Mouse (Mus musculus) CH12.LX (cell line): ENCODE results near the gene Trhr2. TPM values are rescaled to one million over a fixed set of nuclear protein-coding genes. Genes with fewer than 3 reads are reported as not detected.

Experiments
- DNase-seq: peaks from one replicate; pipeline ENCODE4 v3.0.0-alpha.2; 2013; ENCODE audit errors: extremely low read depth
- H3K27ac ChIP-seq: 2 replicates; pipeline ENCODE4 v1.5.1; 2012; ENCODE audit warnings: low read depth, mild to moderate bottlenecking, control low read depth, moderate library complexity; ENCODE audit not compliant: insufficient read depth
- H3K27me3 ChIP-seq: replicated peaks from 2 replicates; pipeline ENCODE3; 2012; ENCODE audit warnings: inconsistent platforms
- H3K36me3 ChIP-seq, 2 experiments: replicated peaks in 1 of 2; 2 replicates each; pipeline versions ENCODE3 to v1.6.1; 2012; ENCODE audit warnings: inconsistent platforms in 1 of 2, low read length in 1 of 2, mild to moderate bottlenecking in 1 of 2, mixed read lengths in 1 of 2, moderate library complexity in 1 of 2; ENCODE audit not compliant: control insufficient read depth in 1 of 2, insufficient read depth in 1 of 2
- H3K4me1 ChIP-seq, 2 experiments: 2 replicates each; pipeline ENCODE4 v1.6.1; 2012; ENCODE audit warnings: inconsistent platforms in 1 of 2, moderate library complexity in 1 of 2; ENCODE audit not compliant: insufficient read depth in 2 of 2, control insufficient read depth in 1 of 2
- H3K4me2 ChIP-seq: 2 replicates; pipeline ENCODE4 v1.6.1; 2012; ENCODE audit warnings: low read depth, mild to moderate bottlenecking, control low read depth; ENCODE audit not compliant: poor library complexity, insufficient read depth, severe bottlenecking
- H3K4me3 ChIP-seq, 3 experiments: fragments of 150-350 bp in 1 of 3; sonication (generic) in 1 of 3; replicated peaks in 1 of 3; 2 replicates each; pipeline versions ENCODE3 to v1.5.1; 2011 to 2012; ENCODE audit warnings: low read depth in 2 of 3, low read length in 2 of 3, mild to moderate bottlenecking in 2 of 3, moderate library complexity in 2 of 3, control low read depth in 1 of 3, improper control_type of control experiment in 1 of 3, inconsistent platforms in 1 of 3, mixed read lengths in 1 of 3; ENCODE audit not compliant: poor library complexity in 1 of 3
- H3K79me2 ChIP-seq: replicated peaks from 2 replicates; pipeline ENCODE4 v1.6.1; 2012; ENCODE audit warnings: mild to moderate bottlenecking, moderate library complexity; ENCODE audit not compliant: control insufficient read depth, poor library complexity, insufficient read depth, severe bottlenecking; ENCODE audit errors: extremely low read depth
- H3K9ac ChIP-seq: 2 replicates; pipeline ENCODE4 v1.6.1; 2012; ENCODE audit warnings: low read depth, mild to moderate bottlenecking, control low read depth, moderate library complexity; ENCODE audit not compliant: insufficient read depth
- H3K9me3 ChIP-seq: replicated peaks from 2 replicates; pipeline ENCODE3; 2012; ENCODE audit warnings: low read length, inconsistent platforms, mixed read lengths
- BHLHE40 ChIP-seq: IDR thresholded peaks from 2 replicates; pipeline ENCODE4 v1.6.1; 2011; ENCODE audit warnings: mild to moderate bottlenecking, low read depth, low read length, improper control_type of control experiment
- CHD1 ChIP-seq: IDR thresholded peaks from 2 replicates; pipeline ENCODE4 v1.6.1; 2012; ENCODE audit warnings: low read depth, low read length, improper control_type of control experiment, inconsistent platforms
- MAFK ChIP-seq: IDR thresholded peaks from 2 replicates; pipeline ENCODE4 v1.6.1; 2011; ENCODE audit warnings: low read length, improper control_type of control experiment; ENCODE audit not compliant: insufficient replicate concordance
- MAZ ChIP-seq: IDR thresholded peaks from 2 replicates; pipeline ENCODE4 v1.6.1; 2012; ENCODE audit warnings: low read depth, mild to moderate bottlenecking, inconsistent platforms, low read length, improper control_type of control experiment, moderate library complexity
- MEF2A ChIP-seq: IDR thresholded peaks from 2 replicates; pipeline ENCODE4 v1.6.1; 2014; ENCODE audit warnings: low read depth, mild to moderate bottlenecking, inconsistent platforms, low read length, improper control_type of control experiment, borderline replicate concordance
- MYC ChIP-seq: IDR thresholded peaks from 2 replicates; pipeline ENCODE4 v1.6.1; 2011; ENCODE audit warnings: low read depth, mild to moderate bottlenecking, improper control_type of control experiment, low read length
- NELFE ChIP-seq: IDR thresholded peaks from 2 replicates; pipeline ENCODE4 v1.6.1; 2011; ENCODE audit warnings: low read depth, low read length, improper control_type of control experiment
- PAX5 ChIP-seq: IDR thresholded peaks from 2 replicates; pipeline ENCODE4 v1.6.1; 2012; ENCODE audit warnings: low read length, inconsistent platforms, mixed read lengths
- POLR2A ChIP-seq: IDR thresholded peaks from 2 replicates; pipeline ENCODE4 v1.6.1; 2011; ENCODE audit warnings: low read depth, mild to moderate bottlenecking, improper control_type of control experiment, low read length
- POLR2AphosphoS2 ChIP-seq: IDR thresholded peaks from 2 replicates; pipeline ENCODE4 v1.6.1; 2011; ENCODE audit warnings: low read depth, low read length, improper control_type of control experiment
- RAD21 ChIP-seq: IDR thresholded peaks from 2 replicates; pipeline ENCODE4 v1.6.1; 2011; ENCODE audit warnings: low read depth, mild to moderate bottlenecking, low read length, improper control_type of control experiment, moderate library complexity
- RCOR1 ChIP-seq: conservative IDR thresholded peaks from 2 replicates; pipeline ENCODE4 v1.6.1; 2012; ENCODE audit warnings: low read depth, mild to moderate bottlenecking, inconsistent platforms, low read length, improper control_type of control experiment
- SIN3A ChIP-seq: IDR thresholded peaks from 2 replicates; pipeline ENCODE4 v1.6.1; 2012; ENCODE audit warnings: low read length, improper control_type of control experiment, inconsistent platforms
- TBP ChIP-seq: conservative IDR thresholded peaks from 2 replicates; pipeline ENCODE4 v1.6.1; 2011; ENCODE audit warnings: low read depth, low read length, improper control_type of control experiment
- UBTF ChIP-seq: IDR thresholded peaks from 2 replicates; pipeline ENCODE4 v1.6.1; 2012; ENCODE audit warnings: low read depth, mild to moderate bottlenecking, inconsistent platforms, low read length, improper control_type of control experiment, moderate library complexity
- USF1 ChIP-seq: IDR thresholded peaks from 2 replicates; pipeline ENCODE4 v1.6.1; 2014; ENCODE audit warnings: low read depth, mild to moderate bottlenecking, inconsistent platforms, low read length, improper control_type of control experiment
- USF2 ChIP-seq: conservative IDR thresholded peaks from 2 replicates; pipeline ENCODE4 v1.6.1; 2011; ENCODE audit warnings: low read depth, low read length, improper control_type of control experiment
- ZKSCAN1 ChIP-seq: IDR thresholded peaks from 2 replicates; pipeline ENCODE4 v1.6.1; 2012; ENCODE audit warnings: low read depth, inconsistent platforms, low read length, improper control_type of control experiment, borderline replicate concordance
- dilution Hi-C: fragments of 300-500 bp; cut with MboI; formaldehyde crosslinking; loops from 2 replicates; pipeline ENCODE4 v1.14.3; 2020; ENCODE audit warnings: low sequenced_read_pairs; ENCODE audit not compliant: extremely low pct_unique_long_range_greater_than_20kb, extremely low pct_ligation_motif_present
- in situ Hi-C: fragments of 300-500 bp; cut with MboI; formaldehyde crosslinking; loops from 3 replicates; pipeline ENCODE4 v1.14.3; 2019; ENCODE audit warnings: low sequenced_read_pairs, low pct_ligation_motif_present, low pct_unique_long_range_greater_than_20kb, mixed read lengths
- polyA plus RNA-seq: library from polyadenylated mRNA; unstranded; fragments of >175 nt; gene quantifications from 2 replicates; pipeline ENCODE4 v1.2.1, GENCODE M21; 2012; ENCODE audit warnings: low read depth; ENCODE audit not compliant: insufficient read length
- total RNA-seq, 2 experiments: library from RNA; depleted of rRNA; stranded (reverse); fragments of 300-350 nt in 1 of 2; fragments of >200 nt in 1 of 2; gene quantifications; 2 replicates each; pipeline ENCODE4 v1.2.3; 2012 to 2014

Gene Trhr2
- total and polyA plus RNA-seq, 3 experiments: 0.25 to 0.51 TPM; not detected in 1

GRCm38 (mm10) chr8:122313310-122313709 lies 47.2 kb downstream of the Trhr2 start:
- Histone ChIP-seq H3K9ac (no peak overlapping the region), H3K27me3 (no peaks in the 10 kb centered on the region), H3K79me2 (no peaks in the 10 kb centered on the region; the same call in 1 of the 2 replicates), H3K36me3 (peaks cover 65 to 99% of the 10 kb centered on the region in 2 experiments), H3K4me2 (no peak overlapping the region), H3K4me3 (no peak overlapping the region), H3K9me3 (no peaks in the 10 kb centered on the region), H3K4me1 (peaks cover 16 to 36% of the 10 kb centered on the region in 2 experiments), H3K27ac (no peak overlapping the region)
- in situ Hi-C loops: no loop called here
- no peak for TF ChIP-seq TBP
- no peak for TF ChIP-seq PAX5
- TF ChIP-seq CHD1: no peak
- TF ChIP-seq POLR2A: no peak
- TF ChIP-seq NELFE: no peak
- no peak for DNase-seq
- dilution Hi-C loops: no loop called here

DNA sequence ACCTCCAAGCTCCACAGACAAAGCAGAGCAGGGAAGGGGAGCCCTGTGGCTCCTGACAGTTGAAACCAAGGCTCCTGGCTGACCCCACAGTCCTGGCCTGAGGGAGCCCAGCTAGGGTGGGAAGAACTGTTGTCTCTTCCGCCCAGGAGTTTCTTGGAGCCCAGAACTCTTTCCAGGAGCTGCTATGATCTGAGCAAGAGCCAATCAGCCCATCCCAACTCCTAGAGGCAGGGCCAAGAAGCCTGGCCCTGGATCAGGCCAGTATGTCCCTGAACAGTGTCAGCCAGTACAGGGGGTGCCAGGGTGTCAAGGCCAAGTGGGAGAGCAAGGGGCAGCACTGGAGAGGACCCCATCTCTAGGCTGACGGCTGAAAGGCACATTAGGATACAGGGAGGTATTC lies 48.0 kb downstream of the Trhr2 start:
- no peak for TF ChIP-seq MAZ
- TF ChIP-seq RAD21: no peak
- TF ChIP-seq, all 38 proteins: peak for 0
- Histone ChIP-seq H3K9ac (no peak overlapping the region), H3K4me3 (no peak overlapping the region), H3K9me3 (no peaks in the 10 kb centered on the region), H3K79me2 (no peaks in the 10 kb centered on the region; the same call in 1 of the 2 replicates), H3K4me1 (peaks cover 9 to 29% of the 10 kb centered on the region in 2 experiments; a peak in 3 of 4 replicates), H3K36me3 (peaks cover 72 to 99% of the 10 kb centered on the region in 2 experiments), H3K4me2 (no peak overlapping the region), H3K27ac (no peak overlapping the region), H3K27me3 (no peaks in the 10 kb centered on the region)
- DNase-seq: no peak
- dilution Hi-C loops: no loop called here
- in situ Hi-C loops: no loop called here

DNA sequence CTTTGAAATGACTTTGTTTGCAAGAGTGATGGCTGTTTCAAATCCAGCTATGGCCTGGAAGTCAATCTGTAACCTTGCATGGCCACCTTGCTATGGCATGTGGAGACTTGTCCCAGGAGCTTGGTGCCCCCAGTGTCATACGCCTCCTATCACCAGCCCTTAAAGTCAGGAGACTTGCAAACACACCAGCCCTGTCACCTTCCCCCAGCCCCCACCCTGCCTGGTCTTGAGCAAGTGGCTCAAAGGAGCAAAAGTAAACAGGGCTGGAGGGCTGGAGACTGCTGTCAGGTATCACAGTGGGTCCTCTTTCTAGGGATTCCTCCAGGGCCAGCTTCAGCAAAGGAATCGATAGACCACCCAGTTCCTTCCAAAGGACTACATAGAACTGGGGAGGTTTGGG lies 49.4 kb downstream of the Trhr2 start:
- Histone ChIP-seq H3K4me1 (peaks cover 5 to 19% of the 10 kb centered on the region in 2 experiments; a peak in 2 of 4 replicates), H3K36me3 (peaks cover 76 to 99% of the 10 kb centered on the region in 2 experiments), H3K4me2 (no peak overlapping the region), H3K4me3 (no peak overlapping the region), H3K9ac (no peak overlapping the region), H3K9me3 (no peaks in the 10 kb centered on the region), H3K27ac (no peak overlapping the region), H3K79me2 (no peaks in the 10 kb centered on the region; the same call in 1 of the 2 replicates), H3K27me3 (no peaks in the 10 kb centered on the region)
- in situ Hi-C loops: no loop called here
- dilution Hi-C loops: no loop called here
- DNase-seq: no peak
- TF ChIP-seq MEF2A (no peak), SIN3A (no peak), PAX5 (no peak), RAD21 (no peak), ZKSCAN1 (no peak), POLR2AphosphoS2 (no peak), TBP (no peak), CHD1 (no peak), BHLHE40 (no peak), USF1 (no peak), USF2 (no peak), UBTF (no peak), RCOR1 (no peak), MYC (no peak), NELFE (no peak), MAFK (no peak)
